19 mouse cellular contexts compared by ENCODE assay signal in genomic region chr2:134817058-134817840, GRCm38 (mm10). TPM values are rescaled to one million over a fixed set of nuclear protein-coding genes. Genes with fewer than 3 reads are reported as not detected.
A peak's percentile ranks its signal among the peaks of the same experiment; 100 is the strongest.
DNase-seq lines count a peak whose midpoint lies in the region; ATAC-seq and TF ChIP-seq lines count a peak whose summit lies in the region.
"Had no signal": no experiment of that assay in that cellular context is flagged by ENCODE, and none has a peak within 500 bp of the region (broad histone marks: within the 10 kb centered on the region; RNA-seq: fewer than 3 reads in every experiment).

No protein-coding gene starts in this region.

- TF ChIP-seq POLR2A in testis, adult 2 months (IDR thresholded peaks at IDR 0.05; ENCODE audit: control insufficient read depth, low read depth, low read length), result no peak

- H3K27me3 ChIP-seq in forebrain, embryonic 15.5 days, result no peaks in the 10 kb centered on the region
- no peaks in the 10 kb centered on the region for H3K27me3 ChIP-seq in forebrain, embryonic 13.5 days
- H3K27me3 ChIP-seq in testis, adult 2 months (ENCODE audit: control insufficient read depth, insufficient read depth, low read length), result no peaks in the 10 kb centered on the region
- H3K27me3 ChIP-seq in midbrain, embryonic 16.5 days (ENCODE audit: control insufficient read depth, insufficient read depth, low read depth, low read length), result no peaks in the 10 kb centered on the region
- H3K27me3 ChIP-seq: heart, embryonic 12.5 days; hindbrain, embryonic 12.5 days; limb, embryonic 15.5 days; stomach, embryonic 15.5 days had no signal

- no peak overlapping the region for H3K9ac ChIP-seq in forebrain, embryonic 15.5 days (replicated peaks)
- H3K9ac ChIP-seq in forebrain, embryonic 13.5 days, result no peak overlapping the region
- H3K9ac ChIP-seq in midbrain, embryonic 16.5 days (ENCODE audit: low read depth, low read length), result no peak overlapping the region
- H3K9ac ChIP-seq: heart, embryonic 12.5 days; hindbrain, embryonic 12.5 days; limb, embryonic 15.5 days; stomach, embryonic 15.5 days had no signal

- DNase-seq in left cerebral cortex, adult 11 months (ENCODE audit: low spot score), result peak; percentile 52
- DNase-seq in left cerebral cortex, postnatal 4 days, result no peak
- no peak for DNase-seq in testis, postnatal 14 days (ENCODE audit: low spot score)
- no peak for DNase-seq in adrenal gland, adult 18-20 months (ENCODE audit: low spot score in 2 of 2)
- DNase-seq: heart, adult 11 months; kidney, adult 8-10 months; thymus, postnatal 14 days had no signal

- no peak overlapping the region for H3K4me2 ChIP-seq in forebrain, embryonic 15.5 days (replicated peaks)
- H3K4me2 ChIP-seq in forebrain, embryonic 13.5 days, result no peak overlapping the region
- H3K4me2 ChIP-seq in midbrain, embryonic 16.5 days (ENCODE audit: low read length), result no peak overlapping the region
- H3K4me2 ChIP-seq: heart, embryonic 12.5 days; hindbrain, embryonic 12.5 days; limb, embryonic 15.5 days; midbrain, embryonic 11.5 days; stomach, embryonic 15.5 days had no signal

- no peak overlapping the region for H3K27ac ChIP-seq in forebrain, embryonic 15.5 days (replicated peaks)
- no peak overlapping the region for H3K27ac ChIP-seq in forebrain, embryonic 13.5 days
- H3K27ac ChIP-seq in testis, adult 2 months (ENCODE audit: control insufficient read depth, insufficient read depth, low read depth, low read length), result peak overlapping the region; percentile 58; the same call in 1 of the 2 replicates
- no peak overlapping the region for H3K27ac ChIP-seq in midbrain, embryonic 16.5 days (ENCODE audit: low read length)
- H3K27ac ChIP-seq: hindbrain, embryonic 12.5 days; limb, embryonic 15.5 days; macrophage; stomach, embryonic 15.5 days had no signal

- ATAC-seq in forebrain, embryonic 15.5 days (replicated peaks), result 0 out of 2 replicates have a peak, but pooled peaks have one; percentile 6
- ATAC-seq in forebrain, embryonic 13.5 days, result no peak
- ATAC-seq in midbrain, embryonic 16.5 days, result no peak
- ATAC-seq: activated CD4-positive, CD25-positive, alpha-beta regulatory T cell, adult 4 months; CD4-positive, CD25-positive, alpha-beta regulatory T cell, adult 4 months had no signal

- no peaks in the 10 kb centered on the region for H3K36me3 ChIP-seq in forebrain, embryonic 15.5 days
- no peaks in the 10 kb centered on the region for H3K36me3 ChIP-seq in forebrain, embryonic 13.5 days (ENCODE audit: poor library complexity, severe bottlenecking)
- no peaks in the 10 kb centered on the region for H3K36me3 ChIP-seq in testis, adult 2 months (ENCODE audit: control insufficient read depth, insufficient read depth, low read length)
- H3K36me3 ChIP-seq in midbrain, embryonic 16.5 days (ENCODE audit: control insufficient read depth, insufficient read depth, low read length), result no peaks in the 10 kb centered on the region
- H3K36me3 ChIP-seq: heart, embryonic 12.5 days; hindbrain, embryonic 12.5 days; limb, embryonic 15.5 days; stomach, embryonic 15.5 days had no signal

- no peak overlapping the region for H3K4me3 ChIP-seq in forebrain, embryonic 15.5 days
- H3K4me3 ChIP-seq in forebrain, embryonic 13.5 days, result no peak overlapping the region
- no peak overlapping the region for H3K4me3 ChIP-seq in testis, adult 2 months (ENCODE audit: control insufficient read depth, low read depth, low read length)
- H3K4me3 ChIP-seq in midbrain, embryonic 16.5 days (ENCODE audit: low read depth, low read length), result no peak overlapping the region
- H3K4me3 ChIP-seq: heart, embryonic 12.5 days; hindbrain, embryonic 12.5 days; limb, embryonic 15.5 days; stomach, embryonic 15.5 days had no signal

- WGBS in forebrain, embryonic 15.5 days, result 76% methylated on average over 7 of the region's 7 CpGs
- 92% methylated on average over 7 of the region's 7 CpGs for WGBS in forebrain, embryonic 13.5 days
- 89% methylated on average over 7 of the region's 7 CpGs for WGBS in midbrain, embryonic 16.5 days

- TF ChIP-seq CTCF in testis, adult 2 months (IDR thresholded peaks at IDR 0.05; ENCODE audit: control insufficient read depth, insufficient read depth, insufficient replicate concordance, low read depth, low read length), result no peak

- H3K4me1 ChIP-seq in forebrain, embryonic 15.5 days, result peaks cover 8% of the 10 kb centered on the region; the same call in 1 of the 2 replicates
- no peaks in the 10 kb centered on the region for H3K4me1 ChIP-seq in forebrain, embryonic 13.5 days
- 0 out of 2 replicates have a peak, but pooled peaks cover 3% of the 10 kb centered on the region for H3K4me1 ChIP-seq in testis, adult 2 months (ENCODE audit: control insufficient read depth, insufficient read depth, low read length)
- H3K4me1 ChIP-seq in midbrain, embryonic 16.5 days (ENCODE audit: control insufficient read depth, insufficient read depth, low read length), result peaks cover 2% of the 10 kb centered on the region; the same call in 1 of the 2 replicates
- H3K4me1 ChIP-seq: hindbrain, embryonic 12.5 days had no signal

- no peaks in the 10 kb centered on the region for H3K9me3 ChIP-seq in forebrain, embryonic 15.5 days
- no peaks in the 10 kb centered on the region for H3K9me3 ChIP-seq in forebrain, embryonic 13.5 days (replicated peaks)
- H3K9me3 ChIP-seq in midbrain, embryonic 16.5 days (replicated peaks; ENCODE audit: control insufficient read depth, low read length, poor library complexity, severe bottlenecking), result no peaks in the 10 kb centered on the region
- H3K9me3 ChIP-seq: heart, embryonic 12.5 days; hindbrain, embryonic 12.5 days; limb, embryonic 15.5 days; stomach, embryonic 15.5 days had no signal

- intact Hi-C loops in left cerebral cortex, postnatal 4 days (cut with DNase I), result no loop called here

RNA-seq across cellular contexts. Expression of gene Plcb1, which starts 31.4 kb away (rescaled TPM):
- polyA plus RNA-seq in forebrain, embryonic 15.5 days (2015; fragmentation: Nextera tagmentation; extraction: Ambion mirVana), result 45.8 and 50.4 TPM in 2 replicates
- 27.3 and 27.6 TPM in 2 replicates for polyA plus RNA-seq in forebrain, embryonic 13.5 days (2015; fragmentation: Nextera tagmentation; extraction: Ambion mirVana)
- 100 to 1,000 TPM; 109 to 115 TPM for total RNA-seq in left cerebral cortex, postnatal 4 days (2021)
- 0.71 and 0.90 TPM in 2 replicates for polyA plus RNA-seq in testis, adult 2 months (2012; rRNA removed)
- 35.8 and 35.9 TPM in 2 replicates for polyA plus RNA-seq in midbrain, embryonic 16.5 days (2015; fragmentation: Nextera tagmentation; extraction: Ambion mirVana)
- 10 to 100 TPM; 51.4 to 88.0 TPM for total RNA-seq in adrenal gland, adult 18-20 months (2021)
- polyA plus RNA-seq: activated CD4-positive, CD25-positive, alpha-beta regulatory T cell, adult 4 months; CD4-positive, CD25-positive, alpha-beta regulatory T cell, adult 4 months had no signal

Comparison
In these comparisons a context has a peak if more than half of its experiments do, and no peak if none do; other contexts are left out.
1. RNA of gene Plcb1, which starts 31.4 kb away (polyA plus RNA-seq): 45.8 to 50.4 TPM in forebrain, embryonic 15.5 days, 35.8 to 35.9 TPM in midbrain, embryonic 16.5 days and 27.3 to 27.6 TPM in forebrain, embryonic 13.5 days; 0.71 to 0.90 TPM in testis, adult 2 months; every median in the first group is over 10 times any median in the second.